In genomic region chr16:93939961-93940360, GRCm38 (mm10) we compare ENCODE assay signal across 18 mouse cellular contexts.
"Had no signal": no experiment of that assay in that cellular context is flagged by ENCODE, and none has a peak within 500 bp of the region (broad histone marks: within the 10 kb centered on the region; RNA-seq: fewer than 3 reads in every experiment).

No protein-coding gene starts in this region.

- H3K4me3 ChIP-seq: midbrain, embryonic 10.5 days; midbrain, embryonic 12.5 days; myocyte; neural tube, embryonic 13.5 days; neural tube, embryonic 15.5 days had no signal

- H3K27ac ChIP-seq: midbrain, embryonic 10.5 days; midbrain, embryonic 12.5 days; neural tube, embryonic 13.5 days; neural tube, embryonic 15.5 days had no signal

- H3K36me3 ChIP-seq: midbrain, embryonic 10.5 days; midbrain, embryonic 12.5 days; neural tube, embryonic 13.5 days; neural tube, embryonic 15.5 days had no signal

- DNase-seq: lung, embryonic 14.5 days; lung, postnatal 10 days; lung, postnatal 4 days; midbrain, embryonic 14.5 days; retina, postnatal 1 day; right cerebral cortex, adult 18-20 months; right cerebral cortex, postnatal 25 days; right cerebral cortex, postnatal 4 days; spleen, adult 18-20 months; thymus, adult 18-20 months; thymus, postnatal 14 days; thymus, postnatal 36 days had no signal

- H3K9ac ChIP-seq: lung, embryonic 14.5 days; midbrain, embryonic 12.5 days; neural tube, embryonic 13.5 days; neural tube, embryonic 15.5 days had no signal

- H3K9me3 ChIP-seq: midbrain, embryonic 10.5 days; midbrain, embryonic 12.5 days; neural tube, embryonic 13.5 days; neural tube, embryonic 15.5 days had no signal

- H3K4me2 ChIP-seq: lung, embryonic 14.5 days; midbrain, embryonic 12.5 days; neural tube, embryonic 13.5 days; neural tube, embryonic 15.5 days had no signal

- ATAC-seq: midbrain, embryonic 16.5 days had no signal
